Mouse (Mus musculus) fat pad, adult 2 months (tissue): ENCODE results near the gene Pold2.

ENCODE experiments used
- DNase-seq: peaks from one replicate; pipeline ENCODE4 v3.0.0-alpha.2; 2011; ENCODE audit warnings: low read depth, low spot score; ENCODE audit errors: extremely low read depth

Pold2 gene

DNA sequence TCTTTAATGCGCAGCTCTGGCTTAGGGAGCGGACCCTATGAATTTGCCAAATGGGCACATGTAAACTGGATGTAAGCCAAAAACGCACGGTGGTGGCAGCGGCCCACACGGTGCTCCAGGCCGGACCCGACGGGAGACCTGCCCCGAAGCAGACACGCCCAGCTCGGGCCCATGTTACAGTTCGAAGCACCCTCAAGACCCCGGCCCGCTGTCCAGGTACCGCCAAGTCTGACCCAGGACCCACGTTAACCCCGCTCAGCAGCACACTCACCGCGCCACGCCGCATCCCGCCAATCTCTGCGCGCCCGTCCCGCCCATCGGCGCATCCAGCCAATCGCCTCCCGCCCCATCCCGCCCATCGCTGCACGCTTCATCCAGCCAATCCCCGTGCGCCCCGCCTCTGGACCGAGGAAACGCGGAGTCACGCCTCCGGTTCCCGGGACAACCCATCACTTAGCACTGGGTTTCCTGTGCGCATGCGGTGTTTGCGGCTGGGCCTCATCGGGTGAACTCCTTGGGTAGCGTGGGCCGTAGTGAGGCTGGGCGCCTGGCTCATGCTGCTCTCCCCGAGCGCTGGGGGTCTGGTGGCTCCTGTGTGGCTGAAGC is at the start of gene Pold2:
Gene Pold2, minus strand, starts transcription at position 372 of the 606 bp plus-strand sequence.
- peak; percentile 68 for DNase-seq

DNA sequence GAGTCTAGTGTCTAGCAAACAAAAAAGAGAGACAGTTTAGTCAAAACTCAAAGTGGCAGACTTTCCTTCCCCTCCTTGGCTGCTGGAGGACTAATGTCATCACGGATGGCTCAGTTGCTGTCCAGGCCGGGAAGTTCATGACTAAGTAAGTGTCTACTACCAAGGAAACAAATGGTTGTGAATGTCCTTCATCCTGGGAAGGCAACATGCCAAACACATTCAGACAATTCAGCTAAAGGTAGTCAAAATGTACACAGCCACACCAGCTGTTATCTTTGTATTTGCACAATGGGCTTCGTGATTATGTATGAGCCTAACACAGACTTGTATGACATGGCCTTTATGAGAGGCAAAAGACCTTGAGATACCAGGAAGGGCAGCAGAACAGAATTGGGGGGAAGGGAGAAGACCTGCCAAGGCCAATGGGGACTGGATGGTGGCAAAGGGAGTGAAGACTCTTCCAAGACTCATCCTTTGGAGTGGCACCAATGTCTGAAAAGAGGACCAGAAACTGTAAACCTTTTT is 48.7 kb upstream of the Pold2 start:
- DNase-seq = no peak

DNA sequence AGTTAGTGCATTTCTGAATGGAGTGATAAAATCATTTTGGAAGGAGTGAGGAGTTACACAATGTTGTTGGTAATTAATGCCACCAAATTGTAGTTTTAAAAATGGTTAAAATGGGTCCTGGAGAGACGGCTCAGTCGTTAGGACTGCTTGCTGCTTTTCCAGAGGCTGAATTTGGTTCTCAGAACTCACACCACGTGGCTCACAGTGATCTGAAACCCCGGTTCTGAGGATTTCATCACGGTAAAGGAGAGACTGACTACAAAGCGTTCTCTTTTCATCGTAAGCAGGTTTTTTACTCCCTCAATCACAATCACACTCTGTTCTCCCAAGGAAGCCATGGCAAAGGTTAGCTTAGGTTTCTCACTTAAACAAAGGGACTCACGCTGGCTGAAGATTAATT is 46.6 kb upstream of the Pold2 start:
- no peak for DNase-seq

DNA sequence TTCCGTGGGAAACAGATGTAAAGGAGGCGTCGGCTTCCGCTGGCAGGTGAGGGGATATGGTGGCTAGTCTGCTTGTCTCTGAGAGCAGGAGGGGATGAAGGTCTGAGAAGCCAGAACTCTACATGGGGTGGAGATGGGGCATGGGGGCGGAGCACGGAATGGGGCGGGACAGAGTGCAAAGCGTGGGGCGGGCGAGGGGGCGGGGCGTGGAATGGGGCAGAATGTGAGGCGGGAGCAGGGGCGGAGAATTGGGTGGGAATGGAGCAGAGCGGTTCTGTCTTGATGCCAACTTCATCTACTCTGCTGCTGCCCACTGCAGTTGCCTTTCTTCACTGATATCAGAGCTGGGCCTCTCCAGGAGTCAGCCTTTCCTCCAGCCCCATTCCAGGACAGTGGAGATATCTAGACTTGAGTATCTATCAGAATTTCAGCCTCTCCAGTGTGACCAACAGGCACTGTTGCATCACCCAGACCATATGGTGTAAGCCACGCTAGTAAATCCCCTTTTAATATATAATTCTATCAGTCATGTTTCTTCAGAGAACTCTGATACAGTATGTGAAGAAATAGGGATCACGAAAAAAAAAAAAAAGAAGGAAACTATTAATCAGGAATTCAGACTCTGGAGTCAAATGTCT is 42.4 kb upstream of the Pold2 start:
- no peak for DNase-seq

DNA sequence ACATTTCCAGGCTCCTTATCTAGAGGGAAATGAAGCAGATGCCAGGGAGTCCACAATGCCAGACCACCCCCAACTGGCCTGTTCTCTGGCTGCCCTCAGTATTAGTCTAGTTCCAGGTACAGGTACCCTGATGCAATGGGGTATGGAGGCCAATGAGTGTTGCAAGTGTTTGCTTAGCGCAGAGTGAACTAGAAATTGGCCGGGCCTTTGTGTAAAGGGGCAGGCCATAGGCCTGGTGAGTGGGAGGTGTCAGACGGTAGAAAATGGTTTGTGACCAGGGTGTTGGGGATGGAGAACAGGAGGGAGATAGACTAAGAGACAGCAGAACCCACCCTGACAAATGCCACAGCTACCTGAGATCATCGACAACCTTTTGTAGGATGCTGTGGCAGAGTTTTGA is 41.5 kb upstream of the Pold2 start:
- peak; percentile 57 for DNase-seq

DNA sequence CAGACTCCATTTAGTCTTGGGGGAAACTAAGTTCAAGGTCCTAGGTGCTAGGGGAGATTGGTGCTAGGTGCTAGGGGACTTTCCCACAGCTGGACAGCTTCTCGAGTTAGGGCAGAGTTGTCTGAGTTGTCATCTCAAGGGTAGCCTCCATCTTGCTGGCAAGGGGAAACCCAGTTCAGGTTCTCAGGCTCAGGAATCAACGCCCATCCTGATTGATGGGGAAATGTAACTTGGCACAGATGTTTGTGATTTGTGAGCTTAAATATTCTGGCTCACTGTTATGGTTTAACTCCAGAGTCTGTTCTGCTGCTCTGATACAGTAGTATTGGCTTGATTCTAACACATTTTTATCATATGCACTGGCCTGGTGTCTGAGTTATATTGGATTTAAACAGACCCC is 40.0 kb upstream of the Pold2 start:
- no peak for DNase-seq

DNA sequence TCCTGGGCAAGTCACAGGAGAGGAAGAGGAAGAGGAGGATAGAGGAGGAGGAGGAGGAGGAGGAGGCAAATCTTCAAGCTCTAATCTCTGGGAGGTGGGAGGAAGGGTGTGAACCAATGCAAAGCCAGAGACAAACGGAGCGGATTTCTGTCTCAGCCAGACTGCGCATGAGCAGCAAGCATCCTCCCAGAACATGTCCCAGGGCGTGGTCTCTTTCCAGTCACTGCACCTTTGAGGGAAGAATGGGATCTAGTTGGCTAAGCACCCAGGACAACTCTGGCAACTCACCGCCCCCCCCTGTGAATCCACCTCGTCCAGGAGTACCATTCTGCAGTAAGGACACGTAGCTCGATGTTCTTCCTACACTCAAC is 38.1 kb upstream of the Pold2 start:
- DNase-seq = no peak

DNA sequence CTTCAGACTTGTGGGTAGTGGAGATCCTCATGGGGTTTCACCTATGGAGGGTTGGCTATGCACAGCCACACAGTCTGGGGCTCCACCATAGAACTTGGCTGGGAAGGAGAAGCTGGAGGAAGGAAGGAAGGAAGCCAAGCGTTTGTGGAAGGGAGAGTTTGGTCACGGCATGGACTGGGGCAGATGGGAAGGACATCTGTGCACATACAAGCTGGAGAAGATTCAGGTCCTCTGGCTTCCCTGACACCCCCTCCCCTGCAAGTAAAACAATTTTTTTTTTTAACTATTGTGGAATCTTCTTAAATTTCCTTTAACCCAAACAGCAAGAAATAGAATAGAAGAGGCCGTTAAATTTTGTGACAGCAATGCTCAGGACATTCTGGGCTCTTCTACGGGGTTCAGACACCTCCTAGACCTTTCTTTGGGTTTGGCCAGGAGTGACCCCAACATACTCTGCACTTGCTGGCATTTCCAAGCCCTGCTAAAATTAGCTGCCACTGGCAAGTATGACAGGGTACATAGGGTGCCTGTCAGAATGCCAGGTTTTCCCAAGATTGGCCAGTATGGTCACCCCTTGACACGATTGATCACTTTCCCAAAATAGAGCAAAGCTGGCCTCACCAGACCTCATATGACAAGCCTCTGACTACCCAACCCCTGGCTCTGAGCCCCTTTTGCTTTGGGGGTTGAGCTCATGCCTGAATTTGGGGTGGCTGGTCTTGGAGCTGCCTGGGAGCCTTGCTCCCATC is 37.5 kb upstream of the Pold2 start:
- DNase-seq = no peak

DNA sequence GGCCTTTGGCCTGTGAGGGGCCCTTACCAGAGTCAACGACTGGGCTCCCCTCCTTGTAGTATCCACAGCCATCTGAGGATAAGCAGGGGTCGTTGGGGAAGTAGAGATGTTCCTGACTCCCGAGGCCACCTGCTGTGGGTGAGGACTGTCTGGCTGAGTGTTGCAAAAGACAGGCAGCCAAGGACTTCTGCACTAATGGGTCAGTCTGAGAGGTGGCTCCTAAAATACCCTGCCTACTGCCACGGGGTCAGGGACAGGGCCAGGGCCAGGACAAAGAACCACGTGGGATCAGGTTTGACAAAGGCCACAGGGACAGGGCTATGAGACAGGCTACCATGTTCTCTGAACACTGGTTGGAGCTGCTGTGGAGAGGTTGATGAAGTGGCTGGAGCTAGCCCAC is 36.8 kb upstream of the Pold2 start:
- DNase-seq = no peak

DNA sequence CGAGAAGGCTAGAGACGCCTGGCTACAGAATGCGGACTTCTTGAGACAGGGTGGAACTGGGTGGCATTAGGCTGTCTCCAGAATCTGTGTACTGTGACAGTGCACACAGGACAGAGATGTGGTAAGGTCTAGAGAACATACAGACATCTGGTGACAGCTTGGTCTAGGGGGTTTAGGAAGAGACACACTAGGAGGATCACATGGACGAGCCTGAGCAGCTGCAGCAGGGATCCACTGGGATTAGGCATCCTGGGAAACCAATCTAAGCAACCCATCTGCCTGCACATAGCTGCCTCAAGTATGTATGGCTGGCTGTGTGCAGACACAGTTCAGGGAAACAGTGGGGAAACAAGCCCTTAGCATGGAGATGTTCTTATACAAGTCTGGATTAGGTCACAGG is 35.8 kb upstream of the Pold2 start:
- DNase-seq = no peak

DNA sequence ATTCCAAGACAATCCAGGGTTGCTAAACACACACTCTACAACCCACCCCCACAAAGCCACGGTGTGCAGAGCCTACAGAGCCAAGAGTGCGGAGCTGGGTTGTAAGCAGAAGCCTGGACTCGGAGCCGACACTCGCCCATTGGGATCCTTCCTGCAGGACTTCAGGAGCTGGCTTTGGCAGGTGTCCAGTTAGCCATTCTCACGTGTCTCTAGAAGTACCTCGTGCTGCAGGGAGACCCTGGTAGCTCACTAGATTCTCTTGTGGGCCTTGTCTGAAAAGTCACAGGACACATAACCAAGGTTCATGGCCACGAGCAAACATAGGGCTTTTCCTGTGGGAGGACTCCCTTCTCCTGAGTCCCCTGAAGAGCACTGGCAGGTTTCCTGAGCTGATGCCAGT is 35.2 kb upstream of the Pold2 start:
- DNase-seq = no peak

DNA sequence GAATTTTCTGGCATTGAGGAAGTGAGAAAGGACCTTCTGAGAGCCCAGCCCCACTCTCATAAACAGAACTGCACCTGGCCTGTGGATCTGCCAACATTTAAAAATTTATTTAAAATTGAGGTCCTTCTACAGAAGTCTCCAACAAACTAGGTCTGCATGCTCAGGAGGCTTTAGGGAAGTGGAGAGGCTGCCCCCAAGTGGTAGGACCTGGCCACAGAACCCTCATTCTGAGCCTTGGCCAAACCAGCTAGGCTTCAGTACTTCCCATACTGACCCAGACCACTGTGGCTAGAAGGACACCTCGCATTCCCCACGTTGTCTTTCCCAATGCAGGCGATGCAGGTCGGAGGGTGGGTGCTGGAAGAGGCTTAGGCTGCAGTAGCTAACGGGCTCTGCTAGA is 34.5 kb upstream of the Pold2 start:
- no peak for DNase-seq

DNA sequence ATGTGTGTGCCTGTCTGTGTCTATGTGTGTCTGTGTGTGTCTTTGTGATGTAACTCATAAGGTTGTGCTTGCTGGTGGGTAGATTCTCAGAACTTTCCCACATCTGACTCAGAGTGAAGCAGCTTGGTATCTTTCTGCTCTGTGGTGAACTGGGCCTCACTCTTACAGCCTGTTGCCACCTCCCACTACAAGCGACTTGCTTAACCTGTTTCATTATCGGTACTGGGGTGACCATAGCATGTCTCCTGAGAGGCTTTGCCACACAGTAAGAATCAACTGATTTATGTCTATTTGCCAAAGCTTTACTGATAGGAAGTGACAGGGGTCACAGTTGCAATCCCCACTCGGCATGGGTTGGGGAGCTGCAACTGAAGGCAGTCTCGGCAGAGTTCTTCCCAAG is 30.6 kb upstream of the Pold2 start:
- DNase-seq = no peak

DNA sequence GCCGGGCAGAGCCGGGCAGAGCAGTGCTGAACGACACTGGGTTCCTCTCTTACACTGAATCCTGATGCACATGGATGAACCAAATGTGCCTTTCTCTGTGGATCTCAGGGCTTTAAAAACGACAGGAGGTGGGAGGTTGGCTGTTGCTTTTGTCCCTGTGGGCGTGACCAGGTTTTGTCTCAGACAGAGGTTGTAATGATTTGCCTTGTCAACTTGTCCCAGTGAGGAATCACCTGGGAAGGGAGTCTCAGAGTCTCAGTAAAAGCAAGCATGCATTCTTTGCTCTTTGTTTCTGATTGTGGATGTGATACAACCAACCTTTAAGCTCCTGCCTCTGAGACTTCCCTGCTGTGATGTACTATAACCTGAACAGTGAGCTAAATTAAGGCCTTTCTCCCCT is 29.0 kb upstream of the Pold2 start:
- no peak for DNase-seq

DNA sequence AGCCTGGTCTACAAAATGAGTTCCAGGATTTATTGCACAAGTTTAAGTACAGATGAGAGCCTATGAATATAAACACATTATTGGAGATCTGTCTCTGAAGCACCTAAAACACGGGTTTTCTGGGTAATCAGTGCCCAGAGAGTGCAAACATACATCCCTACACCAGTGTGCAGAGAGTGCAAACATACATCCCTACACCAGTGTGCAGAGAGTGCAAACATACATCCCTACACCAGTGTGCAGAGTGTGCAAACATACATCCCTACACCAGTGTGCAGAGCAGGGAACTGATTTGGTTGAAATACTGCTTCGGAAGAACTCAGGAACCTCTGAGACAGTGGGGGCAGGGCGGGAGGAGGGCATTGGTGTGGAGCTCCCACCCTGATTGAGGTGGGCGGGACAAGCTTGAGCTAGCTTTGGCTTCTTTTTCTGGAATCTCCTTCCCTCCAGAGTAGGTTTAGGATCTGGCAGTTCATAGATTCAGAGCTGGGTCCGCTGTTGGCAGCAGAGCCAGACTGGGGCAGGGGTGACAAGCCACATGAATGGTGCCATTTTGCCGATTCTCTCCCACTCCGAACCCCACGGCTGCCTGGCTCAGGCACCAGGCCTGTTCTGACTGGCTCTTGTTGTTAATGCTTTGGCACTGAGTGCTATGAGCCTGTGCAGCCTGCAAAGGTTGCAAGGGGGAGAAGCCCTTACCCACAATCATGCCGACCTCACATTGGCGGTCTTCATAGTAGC is 27.9 kb upstream of the Pold2 start:
- no peak for DNase-seq

DNA sequence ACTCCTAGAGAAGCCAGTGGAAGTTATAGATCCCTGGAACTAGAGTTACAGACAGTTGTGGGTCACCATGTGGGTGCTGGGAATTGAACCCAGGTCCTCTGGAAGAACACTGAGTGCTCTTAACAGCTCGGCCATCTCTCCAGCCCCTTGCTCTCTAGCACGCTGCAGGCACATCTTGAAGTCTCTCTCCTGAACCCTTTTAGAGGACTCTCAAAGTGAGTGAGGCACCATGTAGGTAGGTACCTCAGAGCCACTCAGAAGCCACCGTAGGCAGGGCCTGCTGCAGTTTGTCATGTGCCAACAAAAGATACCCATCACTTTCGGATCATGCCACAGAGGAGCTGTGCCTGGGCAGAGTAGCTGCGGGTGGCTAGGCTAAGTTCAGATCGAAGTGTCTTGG is 26.8 kb upstream of the Pold2 start:
- DNase-seq = no peak

DNA sequence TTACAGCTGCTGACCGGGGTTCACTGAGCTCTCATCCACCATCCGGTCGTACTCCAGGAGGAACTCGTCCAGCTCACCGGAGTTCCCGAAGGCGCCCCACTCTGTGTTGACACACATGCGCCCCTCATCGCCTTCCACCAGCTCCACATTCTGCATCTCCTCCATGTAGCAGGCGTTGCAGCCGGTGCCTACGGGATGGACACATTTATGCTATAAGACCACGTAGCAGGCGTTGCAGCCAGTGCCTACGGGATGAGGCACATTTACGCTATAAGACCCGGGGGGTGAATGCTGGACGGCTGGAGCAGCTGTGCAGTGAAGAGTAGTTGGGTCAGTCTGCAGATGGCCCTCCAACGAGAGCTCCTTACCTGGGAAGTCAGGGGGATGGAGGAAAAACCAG is 26.3 kb upstream of the Pold2 start:
- no peak for DNase-seq

DNA sequence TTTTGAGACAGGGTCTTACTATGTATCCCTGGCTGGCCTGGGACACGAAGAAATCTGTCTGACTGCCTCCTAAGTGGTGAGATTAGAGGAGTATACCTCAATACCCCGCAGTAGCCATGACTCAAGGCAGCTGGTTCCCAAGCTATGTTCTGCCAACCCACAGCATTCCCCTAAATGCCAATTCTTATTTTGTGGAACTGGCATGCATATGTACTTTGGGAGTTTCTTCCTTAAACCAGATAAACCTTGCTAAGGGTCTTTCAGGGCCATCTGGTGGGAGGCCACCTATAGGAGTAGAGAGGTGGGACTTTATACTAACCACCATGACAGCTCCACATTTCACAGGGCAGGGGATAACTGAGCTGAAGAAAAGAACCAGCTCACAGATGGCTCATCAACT is 25.8 kb upstream of the Pold2 start:
- no peak for DNase-seq

DNA sequence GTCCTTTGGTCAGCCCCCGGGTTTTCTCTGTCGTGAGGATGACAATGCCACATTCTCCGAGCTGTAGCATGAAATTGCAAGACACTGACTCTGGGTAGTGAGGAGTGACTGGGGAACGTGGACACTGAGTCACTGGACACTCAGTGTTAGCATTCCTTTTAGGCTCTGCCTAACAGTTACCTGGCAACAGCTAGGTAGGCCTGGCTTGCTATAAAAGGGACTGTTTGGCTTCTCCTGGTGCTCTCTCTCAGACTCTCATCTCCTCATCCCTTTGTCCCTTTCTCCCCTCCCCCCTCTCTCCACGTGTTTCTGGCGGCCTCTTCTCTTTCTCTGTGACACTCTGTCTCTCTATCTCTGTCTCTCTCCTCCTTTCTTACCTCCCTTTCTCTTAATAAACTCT is 24.3 kb upstream of the Pold2 start:
- DNase-seq = no peak

DNA sequence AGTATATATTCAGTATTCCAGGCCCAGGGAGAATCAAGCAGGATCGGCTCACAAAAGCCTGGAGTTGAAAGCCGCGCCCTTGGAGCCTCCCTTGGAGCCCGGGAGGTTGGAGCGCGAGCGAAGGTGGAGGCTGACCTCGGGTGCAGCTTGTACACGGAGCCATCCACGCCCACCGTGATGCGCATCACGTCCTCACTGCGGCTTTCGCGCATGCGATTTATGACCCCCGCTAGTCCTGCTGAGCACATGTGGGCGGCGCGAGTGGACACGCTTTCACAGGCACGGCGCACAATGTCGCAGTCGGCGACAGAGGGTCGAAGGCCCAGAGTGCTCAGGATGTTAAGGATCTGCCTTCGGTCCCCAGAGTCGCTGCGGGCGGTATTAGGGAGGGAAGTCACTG is 23.9 kb upstream of the Pold2 start:
- DNase-seq = no peak

DNA sequence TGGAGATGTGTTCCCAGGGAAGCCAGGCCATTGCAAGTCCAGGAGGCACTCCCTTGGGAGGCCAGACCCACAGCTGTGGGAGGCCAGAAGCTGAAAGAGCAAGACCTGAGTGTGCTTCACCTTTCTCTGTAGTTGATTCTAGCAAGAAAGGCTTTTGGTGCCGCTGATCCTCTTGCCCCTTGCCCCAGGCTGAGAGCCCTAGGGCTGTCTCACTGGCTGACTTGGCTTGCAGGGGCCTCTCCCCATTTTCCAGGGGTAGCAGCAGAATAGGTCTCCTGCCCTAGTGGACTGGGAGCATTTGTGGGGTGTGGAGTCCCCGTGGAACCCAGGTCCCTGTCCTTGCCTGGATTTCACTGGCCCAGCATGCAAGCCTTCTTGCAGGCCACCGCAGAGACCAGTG is 23.2 kb upstream of the Pold2 start:
- no peak for DNase-seq

DNA sequence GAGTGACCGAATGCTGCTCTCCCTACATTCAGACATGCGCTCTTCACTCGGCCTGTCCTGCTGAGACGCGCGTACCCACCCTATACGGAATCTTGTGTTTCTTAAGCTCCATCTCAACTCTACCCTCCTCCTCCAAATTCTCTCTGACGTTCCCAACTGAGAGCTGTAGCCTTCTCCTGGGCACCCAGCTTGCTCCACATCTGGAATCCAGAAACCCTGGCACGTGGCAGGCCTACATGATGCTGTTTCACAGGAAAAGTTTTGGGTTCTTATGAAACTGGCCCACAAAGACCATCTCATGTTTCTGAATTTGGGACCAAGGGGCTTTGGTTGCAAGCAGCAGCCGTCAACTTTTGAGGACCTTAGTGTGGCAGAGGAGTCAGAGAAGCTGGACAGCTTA is 21.2 kb upstream of the Pold2 start:
- no peak for DNase-seq
